Mouse (Mus musculus) liver, embryonic 14.5 days (tissue): ENCODE data around the gene Tapt1.

Source experiments
- CTCF ChIP-seq: IDR thresholded peaks from 2 replicates; pipeline ENCODE4 v1.5.1; 2016; ENCODE audit warnings: antibody characterized with exemption, low read depth, control low read depth
- EP300 ChIP-seq: IDR thresholded peaks from 2 replicates; pipeline ENCODE4 v1.6.1; 2016; ENCODE audit warnings: antibody characterized with exemption, low read depth

GRCm38 (mm10) chr5:44181669-44182068 is 44.8 kb downstream of the Tapt1 start:
- TF ChIP-seq CTCF, result no peak
- no peak for TF ChIP-seq EP300
